Mouse (Mus musculus): ENCODE measurements around the gene Akr1c14. TPM values are rescaled to one million over a fixed set of nuclear protein-coding genes. Genes with fewer than 3 reads are reported as not detected.
"Not testable (repeated sequence)": the region's sequence is repeated elsewhere in the genome, so short reads cannot be mapped to it uniquely, and the experiment has no call there.

Akr1c14 gene
- polyA plus RNA-seq, 1 experiment from 2014 or later: 2.3 TPM

DNA sequence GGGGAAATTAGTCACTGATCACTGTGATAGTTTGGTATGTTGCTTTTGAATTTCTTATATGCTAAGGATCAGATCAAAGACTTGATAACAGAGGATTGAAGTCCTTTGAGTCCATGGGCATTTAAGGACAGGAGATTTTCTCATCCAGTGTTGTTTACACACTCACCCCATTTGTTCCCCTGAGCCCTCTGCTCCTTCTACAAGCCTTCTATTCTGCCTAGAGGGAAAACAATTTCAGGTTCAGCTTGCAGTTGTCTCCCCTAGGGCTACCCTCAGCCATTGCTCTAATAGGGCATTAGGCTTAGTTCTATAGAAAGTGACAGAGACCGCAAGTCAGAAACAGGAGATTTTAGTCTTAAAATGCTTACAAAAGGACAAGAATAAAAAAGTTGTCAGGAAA is 585 bp upstream of the Akr1c14 start:
- Histone ChIP-seq H3K9ac (ENCODE audit: low read depth, low read length) (no peak overlapping the region), H3K36me3 (ENCODE audit: control insufficient read depth, insufficient read depth, low read length) (no peaks in the 10 kb centered on the region), H3K9me3 (replicated peaks; ENCODE audit: control insufficient read depth, low read length) (no peaks in the 10 kb centered on the region), H3K4me1 (ENCODE audit: control insufficient read depth, insufficient read depth, low read length) (no peaks in the 10 kb centered on the region), H3K27ac (ENCODE audit: low read depth, low read length) (no peak overlapping the region), H3K4me3 (ENCODE audit: low read depth, low read length) (no peak overlapping the region), H3K27me3 (ENCODE audit: control insufficient read depth, insufficient read depth, low read length) (no peaks in the 10 kb centered on the region), H3K4me2 (no peak overlapping the region)
- WGBS (ENCODE audit: insufficient replicate concordance): 92% methylated on average over 1 of the region's 1 CpGs
- ATAC-seq (replicated peaks; ENCODE audit: insufficient number of reproducible peaks, low FRiP score, low TSS enrichment): no peak

DNA sequence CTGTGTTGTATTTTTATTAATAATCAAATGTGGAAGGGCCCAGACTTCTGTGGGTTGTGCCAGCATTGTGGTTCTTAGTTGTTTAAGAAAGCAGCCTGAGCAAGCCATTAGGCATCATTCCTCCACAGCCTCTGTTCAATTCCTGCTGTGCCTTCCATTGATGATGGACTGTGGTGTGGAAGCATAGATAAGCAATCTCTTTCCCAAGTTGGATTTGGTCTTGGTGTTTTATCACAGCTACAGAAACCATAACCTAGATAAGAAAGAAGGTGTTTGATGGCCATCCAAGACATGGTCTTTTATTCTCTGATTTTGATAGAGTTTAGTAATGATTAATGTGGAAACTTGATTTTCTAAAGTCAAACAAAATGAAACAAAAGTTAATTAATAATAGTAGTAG is 844 bp downstream of the Akr1c14 start:
- Histone ChIP-seq H3K27ac (ENCODE audit: low read depth, low read length) (no peak overlapping the region), H3K9me3 (replicated peaks; ENCODE audit: control insufficient read depth, low read length) (no peaks in the 10 kb centered on the region), H3K4me3 (ENCODE audit: low read depth, low read length) (no peak overlapping the region), H3K27me3 (ENCODE audit: control insufficient read depth, insufficient read depth, low read length) (no peaks in the 10 kb centered on the region), H3K4me1 (ENCODE audit: control insufficient read depth, insufficient read depth, low read length) (no peaks in the 10 kb centered on the region), H3K9ac (ENCODE audit: low read depth, low read length) (no peak overlapping the region), H3K4me2 (no peak overlapping the region), H3K36me3 (ENCODE audit: control insufficient read depth, insufficient read depth, low read length) (no peaks in the 10 kb centered on the region)
- ATAC-seq (replicated peaks; ENCODE audit: insufficient number of reproducible peaks, low FRiP score, low TSS enrichment): no peak

DNA sequence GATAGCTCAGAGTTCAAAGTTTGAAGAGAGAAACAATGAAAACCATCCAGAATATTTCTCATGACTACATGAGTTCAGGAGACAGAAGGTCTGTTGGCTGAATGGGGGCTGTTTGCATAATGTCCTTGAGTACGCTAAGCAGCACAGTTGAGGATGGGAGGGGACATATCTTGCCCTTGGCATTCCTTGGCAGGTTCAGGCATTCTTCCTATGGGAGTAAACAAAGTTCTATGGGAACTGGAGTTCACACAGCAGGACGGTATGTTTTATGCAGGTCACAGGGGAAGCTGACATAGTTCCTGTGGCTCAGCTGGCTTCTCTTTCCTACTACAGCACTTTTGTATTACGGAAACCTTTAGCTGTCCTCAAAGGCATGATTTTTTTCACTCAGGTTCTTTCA is 6.6 kb downstream of the Akr1c14 start:
- Histone ChIP-seq H3K9ac (ENCODE audit: low read depth, low read length) (no peak overlapping the region), H3K4me3 (ENCODE audit: low read depth, low read length) (no peak overlapping the region), H3K4me1 (ENCODE audit: control insufficient read depth, insufficient read depth, low read length) (no peaks in the 10 kb centered on the region), H3K9me3 (replicated peaks; ENCODE audit: control insufficient read depth, low read length) (no peaks in the 10 kb centered on the region), H3K4me2 (no peak overlapping the region), H3K36me3 (ENCODE audit: control insufficient read depth, insufficient read depth, low read length) (no peaks in the 10 kb centered on the region), H3K27me3 (ENCODE audit: control insufficient read depth, insufficient read depth, low read length) (no peaks in the 10 kb centered on the region), H3K27ac (ENCODE audit: low read depth, low read length) (no peak overlapping the region)
- WGBS (ENCODE audit: insufficient replicate concordance): 71% methylated on average over 3 of the region's 3 CpGs
- no peak for ATAC-seq (replicated peaks; ENCODE audit: insufficient number of reproducible peaks, low FRiP score, low TSS enrichment)

DNA sequence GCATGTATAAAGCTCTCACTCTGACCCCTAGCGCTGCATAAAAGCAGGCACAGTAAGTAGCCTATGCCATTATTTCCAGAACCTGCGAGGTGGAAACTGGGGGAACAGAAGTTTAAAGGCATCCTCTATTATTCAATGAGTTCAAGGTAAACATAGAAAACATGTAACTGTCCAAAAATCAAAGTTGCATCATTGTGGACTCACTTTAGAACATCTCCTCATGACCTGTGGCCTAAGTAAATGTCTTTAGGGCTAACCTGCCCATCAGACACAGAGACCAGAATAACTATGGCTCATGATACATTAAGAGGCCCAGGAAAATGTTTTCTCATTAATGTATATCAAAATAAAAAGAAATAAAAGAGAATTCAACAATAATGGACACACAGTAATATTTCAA is 7.4 kb downstream of the Akr1c14 start:
- Histone ChIP-seq H3K9me3 (replicated peaks; ENCODE audit: control insufficient read depth, low read length) (no peaks in the 10 kb centered on the region), H3K27me3 (ENCODE audit: control insufficient read depth, insufficient read depth, low read length) (no peaks in the 10 kb centered on the region), H3K9ac (ENCODE audit: low read depth, low read length) (no peak overlapping the region), H3K4me1 (ENCODE audit: control insufficient read depth, insufficient read depth, low read length) (no peaks in the 10 kb centered on the region), H3K4me3 (ENCODE audit: low read depth, low read length) (no peak overlapping the region), H3K27ac (ENCODE audit: low read depth, low read length) (no peak overlapping the region), H3K36me3 (ENCODE audit: control insufficient read depth, insufficient read depth, low read length) (no peaks in the 10 kb centered on the region), H3K4me2 (no peak overlapping the region)
- WGBS (ENCODE audit: insufficient replicate concordance): 80% methylated on average over 2 of the region's 2 CpGs
- no peak for ATAC-seq (replicated peaks; ENCODE audit: insufficient number of reproducible peaks, low FRiP score, low TSS enrichment)

DNA sequence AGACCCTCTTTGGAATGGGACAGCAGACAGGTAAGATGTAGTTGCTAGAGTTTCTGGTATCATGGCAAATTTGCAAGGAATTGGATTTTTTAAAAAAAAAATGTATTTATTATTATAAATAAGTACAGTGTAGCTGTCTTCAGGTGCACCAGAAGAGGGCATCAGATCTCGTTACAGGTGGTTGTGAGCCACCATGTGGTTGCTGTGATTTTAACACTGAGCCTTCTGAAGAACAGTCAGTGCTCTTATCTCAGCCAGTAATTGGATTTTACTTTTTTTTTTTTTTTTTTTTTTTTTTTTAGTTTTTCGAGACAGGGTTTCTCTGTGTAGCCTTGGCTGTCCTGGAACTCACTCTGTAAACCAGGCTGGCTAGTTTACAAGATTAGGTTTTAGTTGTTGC is 9.4 kb downstream of the Akr1c14 start:
- not testable (repeated sequence) for ATAC-seq (replicated peaks; ENCODE audit: insufficient number of reproducible peaks, low FRiP score, low TSS enrichment); H3K9me3 ChIP-seq (replicated peaks; ENCODE audit: control insufficient read depth, low read length); H3K4me1 ChIP-seq (ENCODE audit: control insufficient read depth, insufficient read depth, low read length); H3K9ac ChIP-seq (ENCODE audit: low read depth, low read length); H3K4me3 ChIP-seq (ENCODE audit: low read depth, low read length); H3K27me3 ChIP-seq (ENCODE audit: control insufficient read depth, insufficient read depth, low read length); H3K27ac ChIP-seq (ENCODE audit: low read depth, low read length); H3K36me3 ChIP-seq (ENCODE audit: control insufficient read depth, insufficient read depth, low read length); H3K4me2 ChIP-seq
- 60% methylated on average over 2 of the region's 2 CpGs for WGBS (ENCODE audit: insufficient replicate concordance)

DNA sequence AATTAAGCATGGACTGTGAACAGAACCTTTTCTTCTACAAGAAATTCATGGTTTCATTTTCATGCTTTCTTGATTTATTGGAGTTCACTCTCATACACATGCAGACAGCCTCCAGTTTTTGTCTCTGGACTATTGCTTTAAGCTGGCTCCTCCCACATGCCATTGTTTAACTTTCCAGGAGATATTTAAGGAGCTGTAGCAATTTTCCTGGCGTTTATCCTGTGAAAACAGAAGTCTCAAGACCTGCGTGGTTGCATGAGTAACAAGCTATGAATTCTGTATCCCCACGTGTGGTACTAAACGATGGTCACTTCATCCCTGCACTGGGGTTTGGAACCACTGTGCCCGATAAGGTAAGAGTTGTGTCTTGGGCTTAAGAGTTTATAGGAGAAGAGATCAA is 10.6 kb downstream of the Akr1c14 start:
- Histone ChIP-seq H3K36me3 (ENCODE audit: control insufficient read depth, insufficient read depth, low read length) (no peaks in the 10 kb centered on the region), H3K9me3 (replicated peaks; ENCODE audit: control insufficient read depth, low read length) (no peaks in the 10 kb centered on the region), H3K9ac (ENCODE audit: low read depth, low read length) (no peak overlapping the region), H3K4me1 (ENCODE audit: control insufficient read depth, insufficient read depth, low read length) (no peaks in the 10 kb centered on the region), H3K27ac (ENCODE audit: low read depth, low read length) (peak overlapping the region; percentile 12; the same call in 1 of the 2 replicates), H3K4me3 (ENCODE audit: low read depth, low read length) (no peak overlapping the region), H3K27me3 (ENCODE audit: control insufficient read depth, insufficient read depth, low read length) (no peaks in the 10 kb centered on the region), H3K4me2 (no peak overlapping the region; the same call in 1 of the 2 replicates)
- peak; percentile 52; the same call in 1 of the 2 replicates for ATAC-seq (replicated peaks; ENCODE audit: insufficient number of reproducible peaks, low FRiP score, low TSS enrichment)
- WGBS (ENCODE audit: insufficient replicate concordance): 46% methylated on average over 5 of the region's 5 CpGs

DNA sequence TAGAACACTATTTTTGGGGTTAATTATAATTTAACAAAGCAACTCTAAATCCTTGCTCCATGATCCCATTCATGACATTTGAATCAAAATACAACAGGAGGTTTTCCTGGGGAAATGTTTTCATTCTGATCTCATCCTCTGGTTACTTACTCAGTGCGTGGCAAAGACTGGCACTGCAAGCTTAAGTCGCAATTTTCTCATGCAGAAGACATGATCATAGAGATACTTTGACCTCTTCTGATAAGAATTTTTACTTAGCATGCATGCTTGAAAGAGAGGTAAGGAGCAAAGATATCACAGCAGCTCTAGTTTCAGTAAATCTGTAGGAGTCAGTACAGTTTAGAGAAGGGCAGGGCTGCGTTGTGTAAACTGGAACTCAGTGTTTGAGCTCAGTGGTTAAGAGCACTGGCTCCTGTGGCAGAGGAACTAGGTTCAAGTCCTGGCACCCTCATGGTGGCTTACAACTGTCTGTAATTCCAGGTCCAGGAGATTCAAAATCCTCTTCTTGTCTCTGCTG is 11.5 kb downstream of the Akr1c14 start:
- H3K4me3 ChIP-seq (ENCODE audit: low read depth, low read length): no peak overlapping the region
- no peak for ATAC-seq (replicated peaks; ENCODE audit: insufficient number of reproducible peaks, low FRiP score, low TSS enrichment)
- no peaks in the 10 kb centered on the region for H3K27me3 ChIP-seq (ENCODE audit: control insufficient read depth, insufficient read depth, low read length)
- H3K9ac ChIP-seq (ENCODE audit: low read depth, low read length): no peak overlapping the region
- no peaks in the 10 kb centered on the region for H3K36me3 ChIP-seq (ENCODE audit: control insufficient read depth, insufficient read depth, low read length)
- 52% methylated on average over 3 of the region's 3 CpGs for WGBS (ENCODE audit: insufficient replicate concordance)
- H3K27ac ChIP-seq (ENCODE audit: low read depth, low read length): peak overlapping the region; percentile 12; the same call in 1 of the 2 replicates
- H3K4me2 ChIP-seq: no peak overlapping the region; the same call in 1 of the 2 replicates
- no peaks in the 10 kb centered on the region for H3K9me3 ChIP-seq (replicated peaks; ENCODE audit: control insufficient read depth, low read length)
- H3K4me1 ChIP-seq (ENCODE audit: control insufficient read depth, insufficient read depth, low read length): no peaks in the 10 kb centered on the region

DNA sequence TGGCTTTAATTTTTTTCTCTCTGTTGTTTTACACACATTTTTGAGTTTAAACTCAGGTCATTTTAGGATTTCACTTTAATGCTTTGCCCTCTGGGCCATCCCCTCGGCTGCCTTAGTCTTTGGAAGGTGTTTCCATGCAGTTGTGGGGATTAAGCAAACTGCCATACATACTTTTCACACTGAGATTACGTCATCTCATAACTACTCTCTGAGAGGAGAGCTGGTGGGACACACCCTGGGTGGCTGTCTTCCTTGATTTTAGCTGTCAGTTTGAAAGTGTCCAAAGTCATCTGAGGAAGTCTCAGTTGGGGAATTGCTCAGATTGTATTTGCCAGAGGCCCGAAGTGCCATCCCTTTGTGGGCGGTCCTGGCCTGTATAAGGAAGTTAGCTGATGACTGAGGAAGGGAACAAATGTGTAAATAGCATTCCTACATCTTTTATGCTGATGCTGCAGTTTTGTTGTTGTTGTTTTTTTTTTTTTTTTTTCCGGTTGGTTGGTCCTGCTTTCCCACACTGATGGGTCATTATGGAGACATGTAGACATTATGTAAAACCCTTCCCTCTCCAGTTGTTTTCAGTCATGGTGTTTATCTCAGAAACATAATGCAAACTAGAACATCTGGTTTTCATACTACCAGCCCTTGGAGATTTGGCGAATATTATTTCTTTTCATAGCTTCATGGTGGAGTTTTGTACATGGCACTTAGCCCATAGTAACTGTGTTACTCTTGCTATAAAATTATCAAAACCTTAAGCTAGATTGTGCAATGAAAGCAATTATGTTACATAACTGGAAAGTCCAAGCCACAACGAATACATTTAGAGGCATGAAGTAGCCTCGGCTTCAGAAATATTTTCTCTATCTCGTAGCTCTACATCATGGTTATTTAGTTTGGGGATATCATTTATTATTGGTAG is 28.0 kb downstream of the Akr1c14 start:
- H3K4me3 ChIP-seq (ENCODE audit: low read depth, low read length): no peak overlapping the region
- ATAC-seq (replicated peaks; ENCODE audit: insufficient number of reproducible peaks, low FRiP score, low TSS enrichment): no peak
- no peak overlapping the region for H3K9ac ChIP-seq (ENCODE audit: low read depth, low read length)
- no peaks in the 10 kb centered on the region for H3K9me3 ChIP-seq (replicated peaks; ENCODE audit: control insufficient read depth, low read length)
- no peaks in the 10 kb centered on the region for H3K27me3 ChIP-seq (ENCODE audit: control insufficient read depth, insufficient read depth, low read length)
- WGBS (ENCODE audit: insufficient replicate concordance): 81% methylated on average over 9 of the region's 9 CpGs
- no peaks in the 10 kb centered on the region for H3K36me3 ChIP-seq (ENCODE audit: control insufficient read depth, insufficient read depth, low read length)
- no peaks in the 10 kb centered on the region for H3K4me1 ChIP-seq (ENCODE audit: control insufficient read depth, insufficient read depth, low read length)
- H3K4me2 ChIP-seq: no peak overlapping the region
- H3K27ac ChIP-seq (ENCODE audit: low read depth, low read length): no peak overlapping the region

DNA sequence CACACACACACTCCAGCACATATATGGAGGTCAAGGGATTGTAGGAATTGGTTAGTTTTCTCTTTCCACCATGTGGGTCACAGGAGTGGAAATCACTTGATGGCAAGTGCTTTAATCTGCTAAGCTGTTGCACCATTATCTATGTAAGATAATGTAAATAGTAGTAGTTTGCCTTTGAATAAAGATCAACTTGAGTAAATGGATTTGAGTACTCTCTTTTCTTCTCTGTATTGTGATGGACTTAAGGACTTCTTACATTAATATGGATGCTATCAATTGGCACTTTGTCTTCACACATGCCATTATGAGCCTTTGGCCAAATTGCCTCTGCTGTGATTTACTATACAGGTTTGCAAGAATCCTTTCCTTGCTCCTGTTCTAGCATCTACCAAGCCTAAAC is 31.1 kb downstream of the Akr1c14 start:
- no peaks in the 10 kb centered on the region for H3K36me3 ChIP-seq (ENCODE audit: control insufficient read depth, insufficient read depth, low read length)
- no peaks in the 10 kb centered on the region for H3K9me3 ChIP-seq (replicated peaks; ENCODE audit: control insufficient read depth, low read length)
- H3K4me1 ChIP-seq (ENCODE audit: control insufficient read depth, insufficient read depth, low read length): no peaks in the 10 kb centered on the region
- ATAC-seq (replicated peaks; ENCODE audit: insufficient number of reproducible peaks, low FRiP score, low TSS enrichment): no peak
- H3K27ac ChIP-seq (ENCODE audit: low read depth, low read length): no peak overlapping the region
- H3K4me2 ChIP-seq: no peak overlapping the region
- no peak overlapping the region for H3K4me3 ChIP-seq (ENCODE audit: low read depth, low read length)
- H3K27me3 ChIP-seq (ENCODE audit: control insufficient read depth, insufficient read depth, low read length): no peaks in the 10 kb centered on the region
- no peak overlapping the region for H3K9ac ChIP-seq (ENCODE audit: low read depth, low read length)
